In the genomic region with DNA sequence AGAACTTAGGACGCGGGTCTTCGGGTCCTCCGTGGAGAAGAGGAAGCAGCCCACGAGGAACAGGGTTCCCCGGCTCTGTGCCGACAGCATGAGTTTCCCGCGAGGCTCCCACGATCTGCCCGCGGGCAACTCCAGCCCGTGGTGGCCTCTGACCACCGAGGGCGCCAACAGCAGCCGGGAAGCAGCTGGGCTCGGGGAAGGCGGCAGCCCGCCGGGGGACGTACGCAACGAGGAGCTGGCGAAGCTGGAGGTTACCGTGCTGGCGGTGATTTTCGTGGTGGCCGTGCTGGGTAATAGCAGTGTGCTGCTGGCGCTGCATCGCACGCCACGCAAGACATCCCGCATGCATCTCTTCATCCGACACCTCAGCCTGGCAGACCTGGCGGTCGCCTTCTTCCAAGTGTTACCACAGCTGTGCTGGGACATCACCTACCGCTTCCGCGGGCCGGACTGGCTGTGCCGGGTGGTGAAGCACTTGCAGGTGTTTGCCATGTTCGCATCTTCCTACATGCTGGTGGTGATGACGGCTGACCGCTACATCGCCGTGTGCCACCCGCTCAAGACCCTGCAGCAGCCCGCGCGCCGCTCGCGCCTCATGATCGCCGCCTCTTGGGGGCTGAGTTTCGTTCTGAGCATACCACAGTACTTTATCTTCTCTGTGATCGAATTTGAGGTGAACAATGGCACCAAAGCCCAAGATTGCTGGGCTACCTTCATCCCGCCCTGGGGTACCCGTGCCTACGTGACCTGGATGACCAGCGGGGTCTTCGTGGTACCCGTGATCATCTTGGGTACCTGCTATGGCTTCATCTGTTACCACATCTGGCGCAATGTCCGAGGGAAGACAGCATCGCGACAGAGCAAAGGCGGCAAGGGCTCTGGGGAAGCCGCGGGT, we compare ENCODE assay signal across 8 mouse cellular contexts. TPM values are rescaled to one million over a fixed set of nuclear protein-coding genes. Genes with fewer than 3 reads are reported as not detected.
DNase-seq lines count a peak whose midpoint lies in the region; ATAC-seq and TF ChIP-seq lines count a peak whose summit lies in the region.

No protein-coding gene starts in this region.

- H3K27ac ChIP-seq in intestine, embryonic 15.5 days = no peak overlapping the region
- no peak overlapping the region for H3K27ac ChIP-seq in liver, embryonic 15.5 days (replicated peaks)

- no peaks in the 10 kb centered on the region for H3K9me3 ChIP-seq in intestine, embryonic 15.5 days
- H3K9me3 ChIP-seq in liver, embryonic 15.5 days (replicated peaks) = no peaks in the 10 kb centered on the region

- peak; percentile 56 for ATAC-seq in intestine, embryonic 15.5 days
- peak; percentile 31; the same call in 1 of the 2 replicates for ATAC-seq in liver, embryonic 15.5 days (ENCODE audit: insufficient read depth)

- DNase-seq in lung, adult 2 months = peak; percentile 5
- DNase-seq in lung, postnatal 25 days (ENCODE audit: low spot score) = no peak
- DNase-seq in brain, adult 2 months (ENCODE audit: low read depth, low spot score) = peak; percentile 14
- peak; percentile 6 for DNase-seq in gastrocnemius, postnatal 25 days
- peak; percentile 6 for DNase-seq in ovary, postnatal 14 days (ENCODE audit: low spot score)
- DNase-seq in cerebellum, adult 18-20 months = no peak

- H3K9ac ChIP-seq in intestine, embryonic 15.5 days = peak overlapping the region; percentile 52
- H3K9ac ChIP-seq in liver, embryonic 15.5 days = no peak overlapping the region

- TF ChIP-seq CTCF in lung, adult 2 months (IDR thresholded peaks at IDR 0.05; ENCODE audit: insufficient read depth, low read length) = no peak

- H3K4me2 ChIP-seq in intestine, embryonic 15.5 days (replicated peaks) = peak overlapping the region; percentile 97
- H3K4me2 ChIP-seq in liver, embryonic 15.5 days = peak overlapping the region; percentile 60

- no peak for TF ChIP-seq POLR2A in lung, adult 2 months (IDR thresholded peaks at IDR 0.05; ENCODE audit: borderline replicate concordance, extremely low read depth, low read depth, low read length)

- H3K4me3 ChIP-seq in lung, adult 2 months (replicated peaks; ENCODE audit: extremely low read depth, low read depth, low read length) = peak overlapping the region; percentile 56
- H3K4me3 ChIP-seq in intestine, embryonic 15.5 days (replicated peaks) = peak overlapping the region; percentile 53
- peak overlapping the region; percentile 48 for H3K4me3 ChIP-seq in liver, embryonic 15.5 days (replicated peaks)

- H3K27me3 ChIP-seq in intestine, embryonic 15.5 days (replicated peaks) = peaks cover 20% of the 10 kb centered on the region
- H3K27me3 ChIP-seq in liver, embryonic 15.5 days = peaks cover 28% of the 10 kb centered on the region

- 2% methylated on average over 70 of the region's 70 CpGs for WGBS in lung, adult 2 months
- WGBS in intestine, embryonic 15.5 days = 1% methylated on average over 70 of the region's 70 CpGs
- 2% methylated on average over 70 of the region's 70 CpGs for WGBS in liver, embryonic 15.5 days (ENCODE audit: insufficient replicate concordance)

- H3K36me3 ChIP-seq in intestine, embryonic 15.5 days = no peaks in the 10 kb centered on the region
- no peaks in the 10 kb centered on the region for H3K36me3 ChIP-seq in liver, embryonic 15.5 days (replicated peaks)

- H3K4me1 ChIP-seq in lung, adult 2 months (ENCODE audit: control insufficient read depth, insufficient read depth, low read length) = no peaks in the 10 kb centered on the region; the same call in 1 of the 2 replicates
- H3K4me1 ChIP-seq in intestine, embryonic 15.5 days (replicated peaks) = peaks cover 7% of the 10 kb centered on the region
- 0 out of 2 replicates have a peak, but pooled peaks cover 4% of the 10 kb centered on the region for H3K4me1 ChIP-seq in liver, embryonic 15.5 days (replicated peaks)

RNA-seq across cellular contexts. Expression of a gene that starts 0.7 kb away (rescaled TPM):
- 1.7 and 2.3 TPM in 2 replicates for polyA plus RNA-seq in lung, adult 2 months (2012; rRNA removed)
- 1 to 10 TPM in 1 of 2 experiments, under 1 TPM in 1; 0.72 to 1.1 TPM for total RNA-seq in gastrocnemius, postnatal 25 days (2021)
- 3.3 and 4.1 TPM in 2 replicates for polyA plus RNA-seq in intestine, embryonic 15.5 days (2015; fragmentation: Nextera tagmentation; extraction: Ambion mirVana)
- 3.9 and 4.1 TPM in 2 replicates for polyA plus RNA-seq in liver, embryonic 15.5 days (2015; fragmentation: Nextera tagmentation; extraction: Ambion mirVana)

Comparison
In these comparisons a context has a peak if more than half of its experiments do, and no peak if none do; other contexts are left out.
1. DNase-seq: peak in lung, adult 2 months (single experiment), brain, adult 2 months (single experiment), gastrocnemius, postnatal 25 days (single experiment) and ovary, postnatal 14 days (single experiment); none in lung, postnatal 25 days (single experiment) and cerebellum, adult 18-20 months (0 of 2).
2. Peak in every context shown above with its lines, with median percentiles within 50 percentile points of each other: H3K4me3 ChIP-seq.